Mouse (Mus musculus) telencephalon, adult 2 months (tissue): ENCODE results near the gene Gsdme.

Experiments used
- DNase-seq: peaks from one replicate; pipeline ENCODE4 v3.0.0-alpha.2; 2011; ENCODE audit warnings: low read depth, low spot score

Gsdme gene

DNA sequence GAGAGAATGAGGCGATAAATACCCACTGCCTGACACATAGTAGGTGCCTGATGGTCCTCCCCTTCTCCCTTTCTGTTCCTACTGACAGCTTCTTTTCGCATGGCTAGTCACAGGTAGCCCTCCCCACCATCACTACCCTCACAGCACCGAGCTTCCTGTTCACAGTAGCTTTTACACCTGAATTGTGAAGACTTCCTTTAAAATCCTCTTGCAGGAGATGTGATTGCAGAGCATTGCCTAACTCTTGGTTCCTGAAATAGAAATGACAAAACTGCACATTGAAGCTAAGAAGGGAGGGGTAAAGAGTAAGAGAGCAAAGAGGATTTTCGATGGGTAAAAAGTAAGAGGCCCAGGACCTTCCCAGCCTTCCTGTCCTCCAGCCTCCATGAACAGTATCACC lies 18.7 kb downstream of the Gsdme start:
- DNase-seq = no peak

DNA sequence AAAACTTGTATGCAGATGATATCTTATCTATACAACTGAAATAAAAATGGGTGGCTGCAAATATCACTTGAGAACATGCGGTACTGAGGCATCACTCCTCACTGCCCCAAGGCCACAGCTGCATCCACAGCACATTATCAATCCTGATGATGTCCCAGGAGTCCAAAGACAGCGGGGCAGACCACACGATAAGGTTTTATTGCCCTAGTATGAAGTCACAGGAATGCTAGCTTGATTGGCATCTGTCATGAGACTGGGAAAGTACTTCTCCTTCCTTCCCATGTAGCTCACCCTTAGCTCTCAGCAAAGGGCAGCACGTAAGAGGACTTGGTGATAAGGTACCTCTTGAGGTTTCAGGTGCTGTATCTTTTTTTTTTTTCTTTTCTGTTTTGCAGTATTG lies 19.5 kb downstream of the Gsdme start:
- DNase-seq = no peak

DNA sequence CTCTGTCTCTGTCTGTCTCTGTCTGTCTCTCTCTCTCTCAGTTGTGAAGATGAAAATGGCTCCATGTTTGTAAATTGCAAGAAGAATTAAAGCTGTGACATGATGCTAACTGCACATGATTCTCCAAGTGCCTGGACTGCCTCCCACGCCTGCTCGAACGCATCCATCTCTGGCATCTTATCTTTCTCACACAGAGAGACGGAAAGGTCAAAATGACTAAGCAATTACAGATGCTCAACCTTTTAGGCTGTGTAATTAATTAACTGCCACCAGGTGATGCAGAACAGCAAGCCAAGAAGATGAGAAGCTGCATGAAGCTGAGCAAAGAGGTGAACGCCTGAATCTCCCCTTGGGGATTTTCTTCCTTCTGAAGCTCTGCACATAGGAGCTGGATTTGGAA lies 23.2 kb downstream of the Gsdme start:
- no peak for DNase-seq

DNA sequence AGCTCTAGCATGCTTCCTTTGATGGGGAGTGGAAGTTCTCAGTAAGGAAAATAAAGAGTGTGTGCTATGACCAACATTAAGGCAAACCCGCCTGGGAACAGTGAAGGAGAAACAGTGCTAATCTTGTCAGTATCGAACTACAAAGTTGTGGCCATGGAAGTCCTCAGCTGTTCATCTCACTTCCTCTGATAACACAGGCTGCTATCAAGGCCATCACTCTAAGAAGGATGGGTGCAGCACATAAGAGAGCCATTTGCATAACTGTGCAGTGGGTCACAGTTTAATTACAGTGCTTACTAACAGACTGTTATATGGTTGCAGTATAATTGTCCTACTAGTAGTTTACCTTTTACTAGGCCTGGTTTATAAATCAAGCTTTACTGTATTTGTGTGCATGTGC lies 23.8 kb downstream of the Gsdme start:
- no peak for DNase-seq

DNA sequence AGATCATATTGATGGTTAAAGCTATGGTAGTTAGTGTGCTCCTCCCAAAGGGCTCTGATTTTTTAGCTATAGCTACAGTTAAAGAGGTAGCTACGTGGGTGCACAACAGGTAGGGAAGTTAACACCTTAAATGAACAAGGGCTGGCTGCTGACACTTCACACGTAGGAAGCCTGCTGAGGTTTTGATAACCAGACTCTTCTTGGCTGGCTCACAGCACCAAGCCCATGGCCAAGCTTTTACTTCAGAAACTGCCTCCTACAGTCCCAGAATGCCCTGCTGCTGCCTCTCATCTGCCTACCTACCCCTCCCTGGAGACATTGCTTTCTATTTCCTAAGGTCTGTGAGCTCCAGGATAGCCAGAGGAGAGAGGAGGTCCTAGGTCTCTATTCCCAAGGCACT lies 25.7 kb downstream of the Gsdme start:
- no peak for DNase-seq

DNA sequence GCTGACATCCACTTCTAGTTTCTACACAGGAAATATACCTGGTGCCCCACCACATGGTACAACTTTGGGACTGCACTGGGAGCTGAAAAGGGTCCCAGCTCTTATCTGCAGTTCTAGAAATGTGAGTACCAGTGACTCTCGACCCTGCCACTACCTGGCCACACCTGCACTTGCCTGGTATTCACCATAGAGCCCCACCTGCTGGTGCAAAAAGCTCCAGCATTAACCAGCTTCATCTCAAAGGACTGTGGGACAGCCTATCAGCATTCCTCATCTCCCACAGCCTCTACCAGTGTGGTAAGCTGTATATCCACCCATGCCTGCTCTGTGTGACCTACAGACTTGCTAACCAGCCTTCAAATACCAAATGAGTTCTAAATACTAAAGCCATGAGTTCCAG lies 30.7 kb downstream of the Gsdme start:
- no peak for DNase-seq

DNA sequence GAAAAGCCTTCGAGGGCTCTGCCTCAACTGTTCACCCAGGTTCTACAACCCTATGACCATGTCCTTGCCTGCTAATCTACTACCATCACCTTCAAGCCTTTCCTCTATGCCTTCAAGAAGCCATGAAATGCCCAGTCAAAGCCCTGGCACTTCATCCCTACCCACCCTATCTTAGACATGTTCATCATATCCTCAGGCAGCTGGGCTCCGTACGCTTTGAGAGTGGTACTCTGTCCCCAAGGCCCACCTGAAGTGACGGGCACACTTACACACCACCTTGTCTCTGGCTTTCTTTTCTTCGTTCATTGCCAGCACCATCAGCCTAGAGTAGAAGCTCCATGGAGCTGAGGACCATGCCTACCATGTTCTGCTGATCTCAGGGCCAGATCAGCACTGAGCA lies 32.4 kb downstream of the Gsdme start:
- DNase-seq = no peak

DNA sequence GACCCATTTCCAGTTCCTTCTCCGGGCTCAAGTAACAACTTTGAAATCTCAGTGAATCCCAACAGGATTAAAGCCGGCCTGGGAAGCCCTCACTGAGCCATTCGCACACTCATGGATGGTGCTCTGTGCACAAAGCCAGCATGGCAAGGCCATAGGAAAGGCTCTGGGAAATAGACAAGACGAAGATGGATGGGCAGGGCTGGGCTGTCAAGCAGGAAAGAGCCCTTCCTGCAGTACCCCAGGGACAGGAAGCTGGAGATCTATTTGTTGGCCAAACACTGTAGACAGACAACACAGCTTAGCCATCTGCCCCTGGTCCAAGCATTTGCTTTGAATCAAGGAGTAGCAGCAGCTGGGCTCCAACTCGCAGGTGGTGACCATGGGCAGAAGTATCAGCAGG lies 35.5 kb downstream of the Gsdme start:
- DNase-seq = no peak

DNA sequence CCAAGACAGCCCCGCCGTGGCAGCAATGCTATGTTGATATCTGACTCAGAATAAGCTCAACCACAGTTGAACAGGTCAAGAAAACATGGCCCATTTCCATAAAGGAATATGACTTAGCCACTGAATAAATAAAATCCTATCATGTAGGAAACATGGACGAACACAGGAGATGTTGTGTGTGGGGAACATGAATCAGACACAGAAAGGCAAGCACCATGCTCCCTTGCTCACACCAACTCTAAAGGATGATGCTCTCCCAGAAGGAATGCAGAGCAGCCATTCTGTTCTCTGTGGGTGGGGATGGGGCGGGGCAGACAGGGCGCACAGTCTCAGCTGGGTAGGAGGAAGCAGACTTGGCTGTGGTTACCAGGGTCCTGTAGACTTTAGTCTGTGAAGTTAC lies 38.4 kb downstream of the Gsdme start:
- no peak for DNase-seq

DNA sequence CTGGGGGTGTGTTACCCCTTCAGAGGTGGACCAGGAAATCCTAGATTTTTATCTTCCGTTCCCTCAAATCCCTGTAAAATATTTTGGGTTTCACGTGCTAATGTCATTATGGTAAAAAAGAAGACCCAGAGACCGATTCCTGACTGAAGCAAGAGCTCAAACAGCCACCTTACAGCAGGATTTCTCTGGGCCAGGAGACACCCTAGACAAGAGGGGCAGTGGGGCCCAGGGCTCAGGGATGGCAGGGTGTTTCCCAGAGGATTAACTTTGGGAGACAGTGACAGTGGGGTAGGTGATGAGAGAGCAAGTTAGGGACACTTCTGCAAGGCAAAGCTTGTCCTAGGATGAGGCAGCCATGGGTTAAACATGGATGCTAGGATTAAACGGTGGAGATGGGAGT lies 40.1 kb downstream of the Gsdme start:
- no peak for DNase-seq

DNA sequence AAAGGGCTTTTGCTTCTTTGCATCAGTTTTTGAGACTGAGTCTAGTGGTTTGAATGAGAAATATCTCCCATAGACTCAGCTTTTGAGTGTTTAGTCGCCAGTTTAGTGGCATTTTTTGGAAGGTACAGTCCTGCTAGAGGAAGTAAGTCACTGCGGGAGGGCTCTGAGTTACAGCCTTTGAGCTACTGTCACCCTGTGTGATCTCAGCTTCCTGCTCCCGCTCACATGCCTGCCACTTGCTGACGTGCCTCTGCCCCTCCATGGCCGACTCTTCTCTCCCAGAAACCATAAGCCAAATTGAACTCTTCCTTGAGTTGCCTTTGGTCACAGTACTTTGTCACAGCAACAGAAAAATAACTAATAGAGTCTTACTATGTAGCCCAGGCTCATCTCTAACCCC lies 40.7 kb downstream of the Gsdme start:
- DNase-seq = no peak

DNA sequence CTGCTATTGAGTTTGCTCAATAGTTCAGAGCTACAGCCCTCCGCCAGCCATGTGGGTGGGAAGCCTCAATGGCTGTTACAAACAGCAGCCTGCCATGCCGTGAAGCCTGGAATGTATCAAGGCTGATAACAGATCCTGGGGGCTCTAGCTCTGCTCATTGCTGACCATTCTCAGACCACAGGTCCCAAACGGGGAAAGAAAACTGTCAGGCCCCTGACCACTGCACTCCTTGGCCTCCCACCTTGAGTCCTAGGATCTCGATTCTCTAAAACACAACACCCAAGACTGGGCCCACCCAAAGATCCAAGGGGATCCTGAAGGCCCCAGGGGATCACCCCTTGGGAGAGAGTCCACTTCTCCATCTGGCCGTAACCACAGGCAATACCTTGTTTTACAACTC lies 41.3 kb downstream of the Gsdme start:
- no peak for DNase-seq

DNA sequence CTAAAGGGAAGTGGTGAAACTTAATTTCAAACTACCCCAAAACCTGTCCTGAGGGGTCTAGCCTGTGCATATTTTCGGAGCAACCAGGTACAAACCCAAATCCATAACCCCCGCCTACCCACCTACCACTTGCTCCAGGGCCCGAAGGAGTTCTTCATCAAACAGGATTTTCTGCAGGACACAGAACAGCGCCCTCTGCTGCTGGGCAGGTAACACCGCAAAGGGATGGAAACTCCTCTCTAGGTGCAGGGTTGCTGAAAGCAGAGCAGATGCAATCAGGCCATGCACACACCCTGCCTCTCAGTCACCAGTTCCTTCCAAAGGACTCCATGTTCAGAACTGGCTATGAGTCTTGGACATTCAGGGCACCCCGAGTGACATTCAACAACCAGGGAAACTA lies 42.8 kb downstream of the Gsdme start:
- DNase-seq = no peak

DNA sequence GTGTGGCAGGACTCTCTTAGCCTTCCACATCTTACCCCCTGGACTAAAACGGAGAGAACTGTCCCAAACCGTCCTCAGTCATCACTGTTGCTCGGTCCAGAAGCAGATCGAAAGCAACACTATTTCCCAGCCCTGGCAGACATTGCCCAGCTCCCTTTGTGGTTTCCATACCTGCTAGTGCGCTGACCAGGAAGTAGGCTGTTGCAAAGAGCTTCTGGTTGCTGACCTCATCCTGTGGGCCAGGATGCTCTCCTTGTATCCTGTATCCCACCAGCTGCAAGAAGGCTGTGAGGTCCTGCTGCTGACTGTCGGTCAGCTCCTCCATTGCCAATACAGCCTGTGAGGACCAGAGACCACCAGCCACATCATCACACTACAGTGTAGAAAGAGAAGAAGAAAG lies 44.6 kb downstream of the Gsdme start:
- DNase-seq = no peak

DNA sequence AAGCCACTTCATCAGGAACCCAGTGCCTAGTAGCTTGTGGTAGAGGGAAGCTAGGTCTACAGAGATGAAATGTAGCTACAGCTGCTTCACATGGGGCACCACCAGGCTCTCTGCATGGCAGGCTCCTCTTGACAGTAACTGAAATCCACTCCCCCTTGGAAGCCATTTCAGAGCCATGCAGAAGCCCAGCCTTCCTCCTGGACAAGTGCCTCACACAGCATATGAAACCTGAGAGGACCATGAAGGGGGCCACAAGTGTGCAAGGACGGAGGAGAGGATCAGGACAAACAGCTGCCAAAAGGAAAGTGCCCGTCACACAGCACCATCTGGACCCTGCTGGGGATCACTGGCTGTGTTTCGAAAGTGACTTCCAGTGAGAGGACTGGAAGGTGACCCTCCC lies 45.0 kb downstream of the Gsdme start:
- no peak for DNase-seq

DNA sequence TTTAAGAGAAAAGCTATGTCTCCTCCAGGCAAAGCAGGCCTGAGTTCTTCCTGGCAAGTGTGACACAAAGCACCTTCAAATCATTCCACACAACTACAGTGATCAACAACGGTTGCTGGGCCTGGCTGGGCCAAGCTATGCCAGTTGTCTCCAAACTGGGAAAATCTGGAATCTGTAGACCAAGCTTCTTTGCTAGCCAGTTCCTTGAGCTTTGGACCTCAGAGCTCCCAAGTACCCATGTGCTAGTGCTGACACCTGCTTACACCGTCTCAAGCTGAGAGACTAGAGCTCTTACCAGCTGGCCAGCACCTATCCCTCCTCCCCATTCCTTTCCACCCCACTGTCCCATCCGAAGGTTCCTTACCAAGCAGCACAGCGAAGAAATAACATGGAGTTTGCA lies 47.7 kb downstream of the Gsdme start:
- no peak for DNase-seq

DNA sequence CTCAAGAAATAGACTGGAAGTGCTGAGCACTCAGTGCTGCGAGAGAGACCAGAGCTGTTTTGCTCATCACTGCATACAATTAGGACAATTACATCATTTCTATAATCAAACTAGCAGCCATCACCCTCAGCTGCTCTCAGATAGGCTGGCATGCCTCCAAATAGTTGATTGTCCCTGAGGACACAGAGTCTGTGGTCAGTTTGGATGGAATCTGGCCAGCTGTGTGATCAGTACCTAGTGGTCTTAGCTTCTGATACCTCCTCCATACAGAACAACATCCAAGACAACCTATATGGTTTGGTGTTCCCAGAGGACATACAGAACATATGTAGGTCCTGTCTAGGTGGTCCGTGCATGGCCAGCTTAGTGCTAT lies 48.3 kb downstream of the Gsdme start:
- no peak for DNase-seq

DNA sequence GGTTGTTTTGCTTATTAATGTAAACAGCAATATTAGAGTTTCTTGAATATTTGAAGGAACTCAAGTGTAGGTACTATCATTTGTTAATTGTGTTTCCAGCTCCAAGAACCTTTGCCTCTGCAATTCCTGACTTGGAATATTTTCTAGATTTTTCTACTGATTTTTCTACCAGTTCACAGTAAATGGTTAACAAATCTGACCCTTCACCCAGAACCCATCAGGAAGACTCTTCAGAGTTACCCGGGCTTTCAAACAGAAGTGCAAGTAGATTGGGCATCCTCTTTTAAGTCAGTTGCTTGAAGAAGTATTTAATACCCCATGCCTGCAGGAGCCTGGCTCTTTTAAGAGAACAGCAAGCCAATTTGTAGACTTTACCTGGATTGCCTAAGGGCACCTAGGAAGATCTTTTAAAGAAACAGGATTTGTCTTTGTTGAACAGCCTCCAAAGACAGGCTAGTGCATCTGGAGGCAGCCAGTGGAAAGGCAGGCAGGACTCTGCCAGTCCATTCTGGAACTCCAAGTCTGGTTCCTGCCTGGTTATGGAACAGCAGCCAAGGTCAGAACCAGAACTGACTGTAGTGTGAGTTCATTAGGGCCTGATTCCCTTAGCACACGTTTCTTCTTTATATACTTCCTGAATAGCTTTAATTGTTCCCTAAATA lies 48.8 kb downstream of the Gsdme start:
- DNase-seq = no peak

DNA sequence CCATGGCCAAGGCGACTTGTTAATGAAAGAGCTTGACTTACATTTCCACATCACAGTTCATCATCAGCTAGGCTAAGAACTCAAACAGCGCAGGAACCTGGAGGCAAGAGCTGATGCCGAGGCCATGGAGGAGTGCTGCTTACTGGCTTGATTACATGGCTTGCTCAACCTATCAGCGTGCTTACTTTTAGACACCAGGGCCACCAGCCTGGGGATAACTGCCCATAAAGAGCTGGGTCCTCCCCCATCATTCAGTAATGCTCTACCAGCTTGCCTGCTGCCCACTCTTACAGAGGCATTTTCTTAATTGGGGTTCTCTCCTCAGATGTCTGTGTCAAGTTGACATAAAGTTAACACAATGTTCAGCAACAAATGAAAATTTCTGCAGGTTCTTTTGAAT lies 58.6 kb downstream of the Gsdme start:
- DNase-seq = no peak

DNA sequence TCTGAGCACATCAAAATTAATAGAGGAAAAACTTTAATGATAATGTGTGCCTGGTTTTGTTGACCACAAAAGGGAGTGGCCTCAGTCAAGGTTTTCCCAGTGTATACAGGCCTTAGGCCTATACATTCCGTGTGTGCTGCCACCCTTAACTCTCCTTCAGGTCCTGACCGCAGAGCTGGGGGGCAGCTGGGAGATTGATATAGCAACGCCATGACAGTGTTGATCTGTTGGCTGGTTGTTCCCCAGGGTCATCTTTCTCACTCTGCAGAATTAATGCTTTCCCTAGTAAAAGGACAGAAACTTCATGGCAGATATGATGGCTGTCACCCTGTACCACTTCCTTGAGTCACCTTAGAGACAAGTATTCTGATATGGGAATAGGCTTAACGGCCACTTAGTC lies 59.3 kb downstream of the Gsdme start:
- no peak for DNase-seq

DNA sequence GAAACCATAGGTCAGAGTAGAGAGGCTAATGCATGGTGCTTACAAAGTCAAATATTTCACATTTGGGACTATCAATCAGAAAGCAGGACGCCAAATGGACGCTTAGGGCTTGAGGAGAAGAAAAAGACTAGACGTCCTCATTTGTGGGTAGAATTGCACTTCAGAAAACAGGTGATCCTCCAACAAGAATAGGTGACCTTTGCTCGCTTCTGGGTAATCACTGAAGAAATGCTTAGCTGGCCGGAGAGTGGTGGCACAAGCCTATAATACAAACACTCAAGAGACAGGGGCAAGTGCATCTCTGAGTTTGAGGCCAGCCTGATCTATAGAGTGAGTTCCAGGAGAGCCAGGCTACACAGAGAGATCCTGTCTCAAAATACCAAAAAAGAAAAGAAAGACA lies 69.8 kb downstream of the Gsdme start:
- DNase-seq = no peak

DNA sequence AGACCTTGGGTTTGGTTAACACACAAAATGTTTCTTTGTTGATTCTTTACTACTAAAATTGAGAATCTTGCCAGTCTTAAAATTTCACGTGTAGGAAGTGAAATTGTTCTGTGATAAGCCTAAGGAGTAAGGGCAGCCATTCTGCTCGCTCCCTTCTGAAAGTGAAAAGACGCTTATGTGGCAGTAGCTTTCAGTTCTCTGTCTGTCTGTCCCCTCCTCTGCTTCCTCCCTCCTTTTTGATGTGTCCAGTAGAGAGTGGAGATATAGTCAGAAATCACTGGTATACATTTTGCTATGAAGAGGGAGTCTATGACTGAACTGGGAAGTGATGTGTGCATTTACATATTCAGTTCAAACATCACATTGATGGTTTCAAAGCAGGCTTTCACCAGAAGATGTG lies 70.8 kb downstream of the Gsdme start:
- DNase-seq = no peak

DNA sequence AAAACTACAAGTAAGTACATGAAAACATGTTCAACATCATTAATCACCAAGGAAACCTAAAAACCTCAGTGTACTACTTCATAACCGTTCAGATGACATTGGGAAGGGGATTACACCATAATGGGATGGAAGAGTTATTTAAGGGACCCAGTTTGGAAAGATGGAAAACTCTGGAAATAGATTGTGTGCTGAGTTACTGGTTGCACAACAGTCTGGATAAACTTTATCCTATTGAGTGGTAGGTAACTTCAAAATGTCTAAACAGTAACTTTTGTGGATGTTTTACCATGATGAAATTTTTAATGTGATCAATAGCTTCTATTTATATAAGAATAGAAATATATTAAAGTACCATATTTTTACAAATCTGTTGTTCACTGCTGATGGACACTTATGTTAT lies 71.5 kb downstream of the Gsdme start:
- no peak for DNase-seq

DNA sequence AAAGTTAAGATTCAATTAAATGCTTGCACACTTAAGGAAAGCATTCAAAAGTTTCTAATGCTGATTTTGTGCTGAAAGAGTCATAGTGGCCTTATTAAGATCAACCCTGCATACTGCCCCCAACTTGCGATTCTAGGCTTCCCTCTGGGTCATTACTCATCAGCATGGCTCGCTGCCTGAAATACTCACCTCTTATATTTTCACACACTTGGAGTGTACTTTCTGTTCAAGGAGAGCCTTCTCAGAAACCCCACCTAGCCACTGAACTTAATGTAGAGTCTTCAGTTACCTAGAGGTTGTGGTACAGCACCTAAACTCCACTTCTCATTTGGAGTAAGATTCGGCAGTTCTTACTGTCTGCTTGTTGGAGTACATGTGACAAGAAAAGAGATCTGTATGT lies 72.1 kb downstream of the Gsdme start:
- DNase-seq = no peak

DNA sequence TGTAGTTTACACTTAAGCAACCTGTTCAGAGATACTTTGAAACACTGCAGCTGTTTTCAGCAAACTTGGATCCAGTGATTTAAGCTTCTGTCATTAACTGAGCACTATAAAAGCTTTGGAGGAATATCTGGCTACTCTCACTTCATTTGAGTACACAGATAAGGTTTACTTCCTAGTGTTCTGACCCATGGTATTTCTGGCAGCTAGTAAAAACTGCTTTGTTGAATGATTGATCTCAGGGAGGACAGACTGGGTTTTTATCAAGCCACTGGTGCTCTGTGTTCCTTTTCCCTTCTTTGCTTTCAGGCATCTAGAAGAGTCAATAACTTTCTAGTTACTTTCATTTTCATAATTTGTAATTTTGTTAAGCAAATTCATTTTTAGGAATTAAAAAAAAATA lies 74.3 kb downstream of the Gsdme start:
- no peak for DNase-seq
